Mouse (Mus musculus) frontal cortex, adult 2 months (tissue): ENCODE results near the gene Slc6a6. TPM values are rescaled to one million over a fixed set of nuclear protein-coding genes. Genes with fewer than 3 reads are reported as not detected.

ENCODE experiments used
- DNase-seq, 2 experiments: peaks; one replicate each; pipeline ENCODE4 v3.0.0; 2022; ENCODE audit warnings: low spot score in 1 of 2; ENCODE audit errors: extremely low spot score in 1 of 2
- polyA plus RNA-seq: library from polyadenylated mRNA; depleted of rRNA; stranded (reverse); fragments of >200 nt; gene quantifications from 2 replicates; pipeline ENCODE4 v1.2.3, GENCODE M21; 2012

The Slc6a6 gene
- polyA plus RNA-seq, 1 experiment, result 123 TPM

GRCm38 (mm10) chr6:91699482-91700200 is 15.8 kb downstream of the Slc6a6 start:
- DNase-seq, result no peak

GRCm38 (mm10) chr6:91700823-91701621 is 17.2 kb downstream of the Slc6a6 start:
- DNase-seq, result no peak

- no peak for DNase-seq
These were observed 19.6 kb downstream of the Slc6a6 start for GRCm38 (mm10) chr6:91703459-91703858.

GRCm38 (mm10) chr6:91704446-91704845 is 20.6 kb downstream of the Slc6a6 start:
- no peak for DNase-seq

GRCm38 (mm10) chr6:91705651-91706050 is 21.8 kb downstream of the Slc6a6 start:
- no peak for DNase-seq

GRCm38 (mm10) chr6:91706072-91706776 is 22.4 kb downstream of the Slc6a6 start:
- DNase-seq, result no peak

GRCm38 (mm10) chr6:91707276-91707885 is 23.5 kb downstream of the Slc6a6 start:
- no peak for DNase-seq

GRCm38 (mm10) chr6:91707886-91708564 is 24.2 kb downstream of the Slc6a6 start:
- DNase-seq, result no peak

- DNase-seq, result no peak
These were observed 25.1 kb downstream of the Slc6a6 start for GRCm38 (mm10) chr6:91708919-91709318.

- DNase-seq, result no peak
These were observed 26.6 kb downstream of the Slc6a6 start for GRCm38 (mm10) chr6:91710345-91710930.

- no peak for DNase-seq
These were observed 28.4 kb downstream of the Slc6a6 start for GRCm38 (mm10) chr6:91712097-91712854.

GRCm38 (mm10) chr6:91712855-91713331 is 29.0 kb downstream of the Slc6a6 start:
- peak in 1 of 2 experiments; percentile 55 for DNase-seq

- DNase-seq, result no peak
These were observed 29.6 kb downstream of the Slc6a6 start for GRCm38 (mm10) chr6:91713370-91713896.

GRCm38 (mm10) chr6:91715023-91715422 is 31.2 kb downstream of the Slc6a6 start:
- no peak for DNase-seq

- DNase-seq, result no peak
These were observed 32.3 kb downstream of the Slc6a6 start for GRCm38 (mm10) chr6:91715988-91716810.

GRCm38 (mm10) chr6:91718067-91718466 is 34.2 kb downstream of the Slc6a6 start:
- DNase-seq, result no peak

GRCm38 (mm10) chr6:91718603-91719002 is 34.8 kb downstream of the Slc6a6 start:
- no peak for DNase-seq
